Mouse (Mus musculus) CH12.LX (cell line): ENCODE measurements at regions not wholly inside any gene's neighbourhood (a gene's known extent, or its start where the extent isn't known, plus 50 kb on each side); places are given as distances from the start of the nearest gene placed in this dataset.

Source experiments
- DNase-seq: peaks from one replicate; pipeline ENCODE4 v3.0.0-alpha.2; 2013; ENCODE audit errors: extremely low read depth
- H3K27ac ChIP-seq: 2 replicates; pipeline ENCODE4 v1.5.1; 2012; ENCODE audit warnings: low read depth, mild to moderate bottlenecking, control low read depth, moderate library complexity; ENCODE audit not compliant: insufficient read depth
- H3K27me3 ChIP-seq: replicated peaks from 2 replicates; pipeline ENCODE3; 2012; ENCODE audit warnings: inconsistent platforms
- H3K36me3 ChIP-seq, 2 experiments: replicated peaks in 1 of 2; 2 replicates each; pipeline versions ENCODE3 to v1.6.1; 2012; ENCODE audit warnings: inconsistent platforms in 1 of 2, low read length in 1 of 2, mild to moderate bottlenecking in 1 of 2, mixed read lengths in 1 of 2, moderate library complexity in 1 of 2; ENCODE audit not compliant: control insufficient read depth in 1 of 2, insufficient read depth in 1 of 2
- H3K4me1 ChIP-seq, 2 experiments: 2 replicates each; pipeline ENCODE4 v1.6.1; 2012; ENCODE audit warnings: inconsistent platforms in 1 of 2, moderate library complexity in 1 of 2; ENCODE audit not compliant: insufficient read depth in 2 of 2, control insufficient read depth in 1 of 2
- H3K4me2 ChIP-seq: 2 replicates; pipeline ENCODE4 v1.6.1; 2012; ENCODE audit warnings: low read depth, mild to moderate bottlenecking, control low read depth; ENCODE audit not compliant: poor library complexity, insufficient read depth, severe bottlenecking
- H3K4me3 ChIP-seq, 3 experiments: fragments of 150-350 bp in 1 of 3; sonication (generic) in 1 of 3; replicated peaks in 1 of 3; 2 replicates each; pipeline versions ENCODE3 to v1.5.1; 2011 to 2012; ENCODE audit warnings: low read depth in 2 of 3, low read length in 2 of 3, mild to moderate bottlenecking in 2 of 3, moderate library complexity in 2 of 3, control low read depth in 1 of 3, improper control_type of control experiment in 1 of 3, inconsistent platforms in 1 of 3, mixed read lengths in 1 of 3; ENCODE audit not compliant: poor library complexity in 1 of 3
- H3K79me2 ChIP-seq: replicated peaks from 2 replicates; pipeline ENCODE4 v1.6.1; 2012; ENCODE audit warnings: mild to moderate bottlenecking, moderate library complexity; ENCODE audit not compliant: control insufficient read depth, poor library complexity, insufficient read depth, severe bottlenecking; ENCODE audit errors: extremely low read depth
- H3K9ac ChIP-seq: 2 replicates; pipeline ENCODE4 v1.6.1; 2012; ENCODE audit warnings: low read depth, mild to moderate bottlenecking, control low read depth, moderate library complexity; ENCODE audit not compliant: insufficient read depth
- H3K9me3 ChIP-seq: replicated peaks from 2 replicates; pipeline ENCODE3; 2012; ENCODE audit warnings: low read length, inconsistent platforms, mixed read lengths
- CHD1 ChIP-seq: IDR thresholded peaks from 2 replicates; pipeline ENCODE4 v1.6.1; 2012; ENCODE audit warnings: low read depth, low read length, improper control_type of control experiment, inconsistent platforms
- CTCF ChIP-seq, 2 experiments: IDR thresholded peaks in 1 of 2; conservative IDR thresholded peaks in 1 of 2; 2 replicates each; pipeline ENCODE4 v1.5.1; 2011 to 2012; ENCODE audit warnings: low read depth in 2 of 2, low read length in 2 of 2, improper control_type of control experiment in 1 of 2, inconsistent platforms in 1 of 2, mild to moderate bottlenecking in 1 of 2, moderate library complexity in 1 of 2
- E2F4 ChIP-seq: IDR thresholded peaks from 2 replicates; pipeline ENCODE4 v1.6.1; 2011; ENCODE audit warnings: low read depth, low read length, improper control_type of control experiment; ENCODE audit not compliant: insufficient replicate concordance
- ELF1 ChIP-seq: IDR thresholded peaks from 2 replicates; pipeline ENCODE4 v1.6.1; 2014; ENCODE audit warnings: low read depth, mild to moderate bottlenecking, inconsistent platforms, low read length, improper control_type of control experiment
- EP300 ChIP-seq: IDR thresholded peaks from 2 replicates; pipeline ENCODE4 v1.6.1; 2011; ENCODE audit warnings: low read length, improper control_type of control experiment
- ETS1 ChIP-seq: conservative IDR thresholded peaks from 2 replicates; pipeline ENCODE4 v1.6.1; 2012; ENCODE audit warnings: low read depth, mild to moderate bottlenecking, inconsistent platforms, low read length, improper control_type of control experiment, moderate library complexity
- GABPA ChIP-seq: IDR thresholded peaks from 2 replicates; pipeline ENCODE4 v1.6.1; 2012; ENCODE audit warnings: low read depth, low read length, improper control_type of control experiment, inconsistent platforms; ENCODE audit not compliant: insufficient replicate concordance
- JUN ChIP-seq: IDR thresholded peaks from 2 replicates; pipeline ENCODE4 v1.6.1; 2011; ENCODE audit warnings: low read depth, mild to moderate bottlenecking, low read length, improper control_type of control experiment, moderate library complexity; ENCODE audit not compliant: insufficient read depth
- JUND ChIP-seq: conservative IDR thresholded peaks from 2 replicates; pipeline ENCODE4 v1.6.1; 2011; ENCODE audit warnings: low read depth, low read length, improper control_type of control experiment
- KAT2A ChIP-seq: IDR thresholded peaks from 2 replicates; pipeline ENCODE4 v1.6.1; 2012; ENCODE audit warnings: low read length, improper control_type of control experiment, inconsistent platforms; ENCODE audit not compliant: insufficient replicate concordance
- MAZ ChIP-seq: IDR thresholded peaks from 2 replicates; pipeline ENCODE4 v1.6.1; 2012; ENCODE audit warnings: low read depth, mild to moderate bottlenecking, inconsistent platforms, low read length, improper control_type of control experiment, moderate library complexity
- PAX5 ChIP-seq: IDR thresholded peaks from 2 replicates; pipeline ENCODE4 v1.6.1; 2012; ENCODE audit warnings: low read length, inconsistent platforms, mixed read lengths
- POLR2A ChIP-seq: IDR thresholded peaks from 2 replicates; pipeline ENCODE4 v1.6.1; 2011; ENCODE audit warnings: low read depth, mild to moderate bottlenecking, improper control_type of control experiment, low read length
- RAD21 ChIP-seq: IDR thresholded peaks from 2 replicates; pipeline ENCODE4 v1.6.1; 2011; ENCODE audit warnings: low read depth, mild to moderate bottlenecking, low read length, improper control_type of control experiment, moderate library complexity
- SIN3A ChIP-seq: IDR thresholded peaks from 2 replicates; pipeline ENCODE4 v1.6.1; 2012; ENCODE audit warnings: low read length, improper control_type of control experiment, inconsistent platforms
- SMC3 ChIP-seq: IDR thresholded peaks from 2 replicates; pipeline ENCODE4 v1.6.1; 2011; ENCODE audit warnings: low read depth, low read length, improper control_type of control experiment
- TBP ChIP-seq: conservative IDR thresholded peaks from 2 replicates; pipeline ENCODE4 v1.6.1; 2011; ENCODE audit warnings: low read depth, low read length, improper control_type of control experiment
- UBTF ChIP-seq: IDR thresholded peaks from 2 replicates; pipeline ENCODE4 v1.6.1; 2012; ENCODE audit warnings: low read depth, mild to moderate bottlenecking, inconsistent platforms, low read length, improper control_type of control experiment, moderate library complexity
- USF2 ChIP-seq: conservative IDR thresholded peaks from 2 replicates; pipeline ENCODE4 v1.6.1; 2011; ENCODE audit warnings: low read depth, low read length, improper control_type of control experiment
- ZC3H11A ChIP-seq: IDR thresholded peaks from 2 replicates; pipeline ENCODE4 v1.6.1; 2012; ENCODE audit warnings: low read depth, mild to moderate bottlenecking, inconsistent platforms, low read length, improper control_type of control experiment
- ZKSCAN1 ChIP-seq: IDR thresholded peaks from 2 replicates; pipeline ENCODE4 v1.6.1; 2012; ENCODE audit warnings: low read depth, inconsistent platforms, low read length, improper control_type of control experiment, borderline replicate concordance
- dilution Hi-C: fragments of 300-500 bp; cut with MboI; formaldehyde crosslinking; loops from 2 replicates; pipeline ENCODE4 v1.14.3; 2020; ENCODE audit warnings: low sequenced_read_pairs; ENCODE audit not compliant: extremely low pct_unique_long_range_greater_than_20kb, extremely low pct_ligation_motif_present
- in situ Hi-C: fragments of 300-500 bp; cut with MboI; formaldehyde crosslinking; loops from 3 replicates; pipeline ENCODE4 v1.14.3; 2019; ENCODE audit warnings: low sequenced_read_pairs, low pct_ligation_motif_present, low pct_unique_long_range_greater_than_20kb, mixed read lengths

GRCm38 (mm10) chr7:117316126-117316805, 64.5 kb upstream of the Xylt1 start:
- no peak overlapping the region for H3K4me2 ChIP-seq
- H3K9me3 ChIP-seq: no peaks in the 10 kb centered on the region
- DNase-seq: no peak
- dilution Hi-C loops (no loop called here), in situ Hi-C loops (no loop called here)
- no peak overlapping the region for H3K9ac ChIP-seq
- no peak for TF ChIP-seq ZKSCAN1
- TF ChIP-seq RAD21: no peak
- TF ChIP-seq ELF1: no peak
- TF ChIP-seq E2F4: no peak
- TF ChIP-seq JUN: no peak
- TF ChIP-seq ZC3H11A: no peak
- no peak for TF ChIP-seq UBTF
- no peak for TF ChIP-seq SMC3
- no peak for TF ChIP-seq GABPA
- no peak for TF ChIP-seq CTCF (conservative IDR thresholded peaks at IDR 0.05 in 1 of 2, IDR thresholded peaks at IDR 0.05 in 1 of 2; ENCODE audit: low read depth in 2 of 2, low read length in 2 of 2)
- TF ChIP-seq POLR2A: no peak
- TF ChIP-seq USF2: no peak
- TF ChIP-seq SIN3A: no peak
- TF ChIP-seq EP300: no peak
- no peaks in the 10 kb centered on the region for H3K79me2 ChIP-seq
- no peaks in the 10 kb centered on the region for H3K4me1 ChIP-seq
- no peaks in the 10 kb centered on the region for H3K36me3 ChIP-seq
- no peak overlapping the region for H3K4me3 ChIP-seq
- H3K27me3 ChIP-seq: no peaks in the 10 kb centered on the region
- H3K27ac ChIP-seq: no peak overlapping the region

GRCm38 (mm10) chr7:117317362-117317761, 63.4 kb upstream of the Xylt1 start:
- H3K9me3 ChIP-seq: no peaks in the 10 kb centered on the region
- TF ChIP-seq PAX5 (no peak), JUND (no peak), TBP (no peak), ETS1 (no peak), E2F4 (no peak), SIN3A (no peak), CTCF (conservative IDR thresholded peaks at IDR 0.05 in 1 of 2, IDR thresholded peaks at IDR 0.05 in 1 of 2; ENCODE audit: low read depth in 2 of 2, low read length in 2 of 2) (no peak), KAT2A (no peak), CHD1 (no peak), GABPA (no peak), EP300 (no peak), MAZ (no peak)
- DNase-seq: no peak
- H3K27me3 ChIP-seq: no peaks in the 10 kb centered on the region
- no peak overlapping the region for H3K9ac ChIP-seq
- H3K4me2 ChIP-seq: no peak overlapping the region
- H3K4me1 ChIP-seq: no peaks in the 10 kb centered on the region
- no peaks in the 10 kb centered on the region for H3K79me2 ChIP-seq
- H3K4me3 ChIP-seq: no peak overlapping the region
- in situ Hi-C loops: no loop called here
- no peaks in the 10 kb centered on the region for H3K36me3 ChIP-seq
- dilution Hi-C loops: no loop called here
- H3K27ac ChIP-seq: no peak overlapping the region
